Mouse (Mus musculus) brain, adult 2 months (tissue): ENCODE measurements around the gene Bscl2.

ENCODE experiments used
- DNase-seq: peaks from one replicate; pipeline ENCODE4 v3.0.0; 2011; ENCODE audit warnings: low read depth, low spot score

Gene Bscl2

GRCm38 (mm10) chr19:8837251-8837791 lies at the start of gene Bscl2:
Gene Bscl2 (plus strand): TSS chr19:8837467.
- peak; percentile 92 for DNase-seq

- peak; percentile 72 for DNase-seq
Measured at GRCm38 (mm10) chr19:8788521-8788920, 48.7 kb upstream of the Bscl2 start.

GRCm38 (mm10) chr19:8789171-8789570 lies 48.1 kb upstream of the Bscl2 start:
- DNase-seq, result peak; percentile 81

- peak; percentile 40 for DNase-seq
Measured at GRCm38 (mm10) chr19:8790171-8790570, 47.1 kb upstream of the Bscl2 start.

GRCm38 (mm10) chr19:8798264-8798946 lies 38.9 kb upstream of the Bscl2 start, which contains the start of gene Polr2g:
Gene Polr2g (minus strand): TSS chr19:8798577.
- DNase-seq, result peak; percentile 98

GRCm38 (mm10) chr19:8798947-8799315 lies 38.3 kb upstream of the Bscl2 start:
- DNase-seq, result no peak

- DNase-seq, result peak; percentile 100
Measured at GRCm38 (mm10) chr19:8802130-8802821, 35.0 kb upstream of the Bscl2 start, which contains the start of gene Zbtb3. Gene Zbtb3 (plus strand): TSS chr19:8802555.

GRCm38 (mm10) chr19:8803204-8803780 lies 34.0 kb upstream of the Bscl2 start:
- peak; percentile 48 for DNase-seq

GRCm38 (mm10) chr19:8803879-8804660 lies 33.2 kb upstream of the Bscl2 start:
- no peak for DNase-seq

GRCm38 (mm10) chr19:8806810-8807209 lies 30.5 kb upstream of the Bscl2 start:
- DNase-seq, result no peak

GRCm38 (mm10) chr19:8815812-8816211 lies 21.5 kb upstream of the Bscl2 start:
- peak; percentile 54 for DNase-seq

- no peak for DNase-seq
Measured at GRCm38 (mm10) chr19:8817001-8817400, 20.3 kb upstream of the Bscl2 start.

- no peak for DNase-seq
Measured at GRCm38 (mm10) chr19:8818301-8818798, 18.9 kb upstream of the Bscl2 start.

GRCm38 (mm10) chr19:8818801-8819595 lies 18.3 kb upstream of the Bscl2 start, which contains the start of gene Ttc9c:
Gene Ttc9c (minus strand): TSS chr19:8819333.
- DNase-seq, result peak; percentile 100

- peak; percentile 100 for DNase-seq
Measured at GRCm38 (mm10) chr19:8819596-8820423, 17.5 kb upstream of the Bscl2 start, which contains the start of gene Hnrnpul2. Gene Hnrnpul2 (plus strand): TSS chr19:8820010.

GRCm38 (mm10) chr19:8820424-8820956 lies 16.8 kb upstream of the Bscl2 start:
- no peak for DNase-seq

- no peak for DNase-seq
Measured at GRCm38 (mm10) chr19:8821146-8821545, 16.1 kb upstream of the Bscl2 start.

GRCm38 (mm10) chr19:8822696-8823095 lies 14.6 kb upstream of the Bscl2 start:
- DNase-seq, result peak; percentile 67

- no peak for DNase-seq
Measured at GRCm38 (mm10) chr19:8829660-8830059, 7.6 kb upstream of the Bscl2 start, which contains the start of gene AC129217.1. Gene AC129217.1 (plus strand): TSS chr19:8829773.
